Mouse (Mus musculus) liver, adult 2 months (tissue): ENCODE data around the gene Bmpr2. TPM values are rescaled to one million over a fixed set of nuclear protein-coding genes. Genes with fewer than 3 reads are reported as not detected.

Experiments used
- DNase-seq: peaks from one replicate; pipeline ENCODE4 v3.0.0-alpha.2; 2011; ENCODE audit warnings: low read depth, low spot score; ENCODE audit errors: extremely low read depth
- H3K27ac ChIP-seq: fragments of 200-500 bp; replicated peaks from 2 replicates; pipeline ENCODE4 v1.5.1; 2012; ENCODE audit warnings: low read depth, mild to moderate bottlenecking, control low read depth, inconsistent platforms, low read length; ENCODE audit not compliant: insufficient read depth
- H3K27me3 ChIP-seq: fragments of 200-500 bp; 2 replicates; pipeline ENCODE4 v1.6.1; 2012; ENCODE audit warnings: mild to moderate bottlenecking, moderate library complexity, low read length, inconsistent platforms; ENCODE audit not compliant: control insufficient read depth, insufficient read depth
- H3K36me3 ChIP-seq: fragments of 200-500 bp; 2 replicates; pipeline ENCODE4 v1.6.1; 2012; ENCODE audit warnings: low read length, inconsistent platforms; ENCODE audit not compliant: control insufficient read depth, insufficient read depth
- H3K4me1 ChIP-seq: fragments of 200-500 bp; 2 replicates; pipeline ENCODE4 v1.6.1; 2011; ENCODE audit warnings: low read length; ENCODE audit not compliant: control insufficient read depth, insufficient read depth
- H3K4me3 ChIP-seq: fragments of 200-500 bp; 2 replicates; pipeline ENCODE4 v1.5.1; 2011; ENCODE audit warnings: low read depth, mild to moderate bottlenecking, control low read depth, low read length, moderate library complexity; ENCODE audit not compliant: insufficient read depth
- H3K79me2 ChIP-seq: fragments of 200-500 bp; 2 replicates; pipeline ENCODE4 v1.6.1; 2012; ENCODE audit warnings: inconsistent platforms, mild to moderate bottlenecking, low read length, moderate library complexity; ENCODE audit not compliant: control insufficient read depth, insufficient read depth
- H3K9ac ChIP-seq: fragments of 200-500 bp; 2 replicates; pipeline ENCODE4 v1.6.1; 2012; ENCODE audit warnings: low read depth, mild to moderate bottlenecking, control low read depth, inconsistent platforms, low read length
- CTCF ChIP-seq: fragments of 200-500 bp; IDR thresholded peaks from 2 replicates; pipeline ENCODE4 v1.5.1; 2011; ENCODE audit warnings: low read depth, low read length, control low read depth
- POLR2A ChIP-seq: fragments of 200-500 bp; IDR thresholded peaks from 2 replicates; pipeline ENCODE4 v1.6.1; 2011; ENCODE audit warnings: low read length, control low read depth; ENCODE audit not compliant: insufficient read depth; ENCODE audit errors: extremely low read depth
- WGBS: fragments of 180-500 bp; shearing (Covaris S2); methylation state at CpG from one replicate; pipeline ENCODE4 v1.1.7; 2018; 5-methylcytosine and 5-hydroxymethylcytosine counted together
- polyA plus RNA-seq: library from polyadenylated mRNA; depleted of rRNA; stranded (reverse); fragments of >200 nt; gene quantifications from 2 replicates; pipeline ENCODE4 v1.2.3, GENCODE M21; 2012
- total RNA-seq: library from RNA; depleted of rRNA; stranded (reverse); fragments of >200 nt; gene quantifications from 2 replicates; pipeline ENCODE4 v1.2.3, GENCODE M21; 2014

Gene Bmpr2
- total and polyA plus RNA-seq, 2 experiments, result 2.6 to 16.2 TPM

GRCm38 (mm10) chr1:59891185-59891584 lies 128.0 kb downstream of the Bmpr2 start:
- no peak for DNase-seq
- H3K27me3 ChIP-seq, result no peaks in the 10 kb centered on the region
- whole genome bisulfite sequencing, result 67% methylated on average over 4 of the region's 4 CpGs
- TF ChIP-seq CTCF (no peak), POLR2A (no peak)
- no peaks in the 10 kb centered on the region for H3K4me1 ChIP-seq
- no peaks in the 10 kb centered on the region for H3K36me3 ChIP-seq
- no peaks in the 10 kb centered on the region for H3K79me2 ChIP-seq
- no peak overlapping the region for H3K4me3 ChIP-seq
- no peak overlapping the region for H3K27ac ChIP-seq
- H3K9ac ChIP-seq, result no peak overlapping the region

GRCm38 (mm10) chr1:59892777-59893176 lies 129.6 kb downstream of the Bmpr2 start:
- TF ChIP-seq POLR2A (no peak), CTCF (no peak)
- Histone ChIP-seq H3K4me1 (no peaks in the 10 kb centered on the region), H3K27me3 (no peaks in the 10 kb centered on the region), H3K27ac (no peak overlapping the region), H3K36me3 (no peaks in the 10 kb centered on the region), H3K79me2 (no peaks in the 10 kb centered on the region), H3K4me3 (no peak overlapping the region), H3K9ac (no peak overlapping the region)
- DNase-seq, result no peak
- 95% methylated on average over 8 of the region's 8 CpGs for WGBS

- Histone ChIP-seq H3K79me2 (no peaks in the 10 kb centered on the region), H3K36me3 (no peaks in the 10 kb centered on the region), H3K27ac (no peak overlapping the region), H3K27me3 (no peaks in the 10 kb centered on the region), H3K4me1 (no peaks in the 10 kb centered on the region; the same call in 1 of the 2 replicates), H3K9ac (no peak overlapping the region), H3K4me3 (no peak overlapping the region)
- no peak for TF ChIP-seq CTCF
- TF ChIP-seq POLR2A, result no peak
- 88% methylated on average over 4 of the region's 4 CpGs for WGBS
- no peak for DNase-seq
Observed at GRCm38 (mm10) chr1:59894025-59894424, 130.8 kb downstream of the Bmpr2 start.

GRCm38 (mm10) chr1:59895456-59895855 lies 132.3 kb downstream of the Bmpr2 start:
- Histone ChIP-seq H3K4me1 (peaks cover 2% of the 10 kb centered on the region; the same call in 1 of the 2 replicates), H3K4me3 (no peak overlapping the region), H3K27ac (no peak overlapping the region), H3K9ac (no peak overlapping the region), H3K36me3 (no peaks in the 10 kb centered on the region), H3K27me3 (no peaks in the 10 kb centered on the region), H3K79me2 (no peaks in the 10 kb centered on the region)
- peak; percentile 29 for DNase-seq
- 66% methylated on average over 4 of the region's 4 CpGs for WGBS
- TF ChIP-seq POLR2A (no peak), CTCF (no peak)

- TF ChIP-seq POLR2A (no peak), CTCF (no peak)
- H3K79me2 ChIP-seq, result no peaks in the 10 kb centered on the region
- H3K9ac ChIP-seq, result no peak overlapping the region
- peaks cover 4% of the 10 kb centered on the region; the same call in 1 of the 2 replicates for H3K4me1 ChIP-seq
- H3K36me3 ChIP-seq, result no peaks in the 10 kb centered on the region
- no peak for DNase-seq
- no peak overlapping the region for H3K4me3 ChIP-seq
- H3K27me3 ChIP-seq, result no peaks in the 10 kb centered on the region
- WGBS, result 61% methylated on average over 5 of the region's 5 CpGs
- no peak overlapping the region for H3K27ac ChIP-seq
Observed at GRCm38 (mm10) chr1:59897147-59897798, 134.1 kb downstream of the Bmpr2 start.

GRCm38 (mm10) chr1:59899679-59900078 lies 136.5 kb downstream of the Bmpr2 start:
- no peak for TF ChIP-seq CTCF
- no peak for TF ChIP-seq POLR2A
- no peak for DNase-seq
- Histone ChIP-seq H3K27ac (peak overlapping the region; percentile 32; the same call in 1 of the 2 replicates), H3K36me3 (no peaks in the 10 kb centered on the region), H3K4me1 (peaks cover 4% of the 10 kb centered on the region; the same call in 1 of the 2 replicates), H3K9ac (no peak overlapping the region), H3K27me3 (no peaks in the 10 kb centered on the region), H3K79me2 (no peaks in the 10 kb centered on the region), H3K4me3 (no peak overlapping the region)
- 78% methylated on average over 2 of the region's 2 CpGs for WGBS
